Mouse (Mus musculus): ENCODE data around the gene Thbs3. TPM values are rescaled to one million over a fixed set of nuclear protein-coding genes. Genes with fewer than 3 reads are reported as not detected.
A peak's percentile ranks its signal among the peaks of the same experiment; 100 is the strongest.

Gene Thbs3
- polyA plus RNA-seq, 1 experiment from 2014 or later, result 1.5 TPM

MicroRNAs within 50 kb of the gene (microRNA counts, 519-probe panel; counts per million panel counts)
- microRNA mmu-miR-92b, result not detected

Small RNAs within 50 kb of the gene (microRNA-seq; reads per million reads assigned to microRNA genes)
- 69.8 reads per million, percentile 50 among the genes with 10 or more reads in this experiment for gene Mir92b

Other genes starting within 250 kb of the Thbs3 start
- 3.0 and 4.0 TPM in 2 replicates for gene Rusc1, start 121.9 kb upstream of the Thbs3 start, polyA plus RNA-seq (2015; fragmentation: Nextera tagmentation; extraction: Ambion mirVana)
- not detected in 2 replicates for gene Gm43738, start 114.1 kb upstream of the Thbs3 start, polyA plus RNA-seq (2015; fragmentation: Nextera tagmentation; extraction: Ambion mirVana)
- 339 and 359 TPM in 2 replicates for gene Fdps, start 113.2 kb upstream of the Thbs3 start, polyA plus RNA-seq (2015; fragmentation: Nextera tagmentation; extraction: Ambion mirVana)
- 102 and 104 TPM in 2 replicates for gene Pklr, start 79.0 kb upstream of the Thbs3 start, polyA plus RNA-seq (2015; fragmentation: Nextera tagmentation; extraction: Ambion mirVana)
- gene Hcn3, start 55.0 kb upstream of the Thbs3 start, polyA plus RNA-seq (2015; fragmentation: Nextera tagmentation; extraction: Ambion mirVana), result 0.43 and 0.45 TPM in 2 replicates
- 8.5 and 10.1 TPM in 2 replicates for gene Clk2, start 50.4 kb upstream of the Thbs3 start, polyA plus RNA-seq (2015; fragmentation: Nextera tagmentation; extraction: Ambion mirVana)
- 53.0 and 53.7 TPM in 2 replicates for gene Scamp3, start 37.7 kb upstream of the Thbs3 start, polyA plus RNA-seq (2015; fragmentation: Nextera tagmentation; extraction: Ambion mirVana)
- gene Fam189b, start 32.0 kb upstream of the Thbs3 start, polyA plus RNA-seq (2015; fragmentation: Nextera tagmentation; extraction: Ambion mirVana), result 2.4 and 2.9 TPM in 2 replicates
- 26.1 and 26.2 TPM in 2 replicates for gene Gba, start 12.3 kb upstream of the Thbs3 start, polyA plus RNA-seq (2015; fragmentation: Nextera tagmentation; extraction: Ambion mirVana)
- 103 and 104 TPM in 2 replicates for gene Mtx1, start 11.9 kb downstream of the Thbs3 start, polyA plus RNA-seq (2015; fragmentation: Nextera tagmentation; extraction: Ambion mirVana)
- gene Muc1, start 13.9 kb downstream of the Thbs3 start, polyA plus RNA-seq (2015; fragmentation: Nextera tagmentation; extraction: Ambion mirVana), result 0.50 TPM in 1 of 2 replicates, not detected in the other
- gene Krtcap2, start 30.8 kb downstream of the Thbs3 start, polyA plus RNA-seq (2015; fragmentation: Nextera tagmentation; extraction: Ambion mirVana), result 116 and 126 TPM in 2 replicates
- gene Trim46, start 31.1 kb downstream of the Thbs3 start, polyA plus RNA-seq (2015; fragmentation: Nextera tagmentation; extraction: Ambion mirVana), result 0.23 and 0.31 TPM in 2 replicates
- gene Dpm3, start 44.2 kb downstream of the Thbs3 start, polyA plus RNA-seq (2015; fragmentation: Nextera tagmentation; extraction: Ambion mirVana), result 45.4 and 54.4 TPM in 2 replicates
- 17.5 and 17.8 TPM in 2 replicates for gene Slc50a1, start 55.4 kb downstream of the Thbs3 start, polyA plus RNA-seq (2015; fragmentation: Nextera tagmentation; extraction: Ambion mirVana)
- gene Efna1, start 66.0 kb downstream of the Thbs3 start, polyA plus RNA-seq (2015; fragmentation: Nextera tagmentation; extraction: Ambion mirVana), result 8.9 and 11.2 TPM in 2 replicates
- 0.18 and 0.58 TPM in 2 replicates for gene Efna3, start 107.8 kb downstream of the Thbs3 start, polyA plus RNA-seq (2015; fragmentation: Nextera tagmentation; extraction: Ambion mirVana)
- 0.24 and 0.48 TPM in 2 replicates for gene Efna4, start 122.8 kb downstream of the Thbs3 start, polyA plus RNA-seq (2015; fragmentation: Nextera tagmentation; extraction: Ambion mirVana)
- gene Adam15, start 134.8 kb downstream of the Thbs3 start, polyA plus RNA-seq (2015; fragmentation: Nextera tagmentation; extraction: Ambion mirVana), result 8.8 and 12.7 TPM in 2 replicates
- 0.06 and 0.07 TPM in 2 replicates for gene Dcst2, start 146.8 kb downstream of the Thbs3 start, polyA plus RNA-seq (2015; fragmentation: Nextera tagmentation; extraction: Ambion mirVana)
- gene Dcst1, start 150.1 kb downstream of the Thbs3 start, polyA plus RNA-seq (2015; fragmentation: Nextera tagmentation; extraction: Ambion mirVana), result 0.05 TPM in 1 of 2 replicates, not detected in the other
- gene Zbtb7b, start 179.6 kb downstream of the Thbs3 start, polyA plus RNA-seq (2015; fragmentation: Nextera tagmentation; extraction: Ambion mirVana), result 2.3 and 3.3 TPM in 2 replicates
- not detected in 2 replicates for gene Lenep, start 187.6 kb downstream of the Thbs3 start, polyA plus RNA-seq (2015; fragmentation: Nextera tagmentation; extraction: Ambion mirVana)
- gene Flad1, start 196.7 kb downstream of the Thbs3 start, polyA plus RNA-seq (2015; fragmentation: Nextera tagmentation; extraction: Ambion mirVana), result 14.3 and 16.4 TPM in 2 replicates
- gene Cks1b, start 203.2 kb downstream of the Thbs3 start, polyA plus RNA-seq (2015; fragmentation: Nextera tagmentation; extraction: Ambion mirVana), result 210 and 229 TPM in 2 replicates
- 44.8 and 50.6 TPM in 2 replicates for gene Shc1, start 203.3 kb downstream of the Thbs3 start, polyA plus RNA-seq (2015; fragmentation: Nextera tagmentation; extraction: Ambion mirVana)
- gene Pygo2, start 215.0 kb downstream of the Thbs3 start, polyA plus RNA-seq (2015; fragmentation: Nextera tagmentation; extraction: Ambion mirVana), result 10.1 and 10.6 TPM in 2 replicates
- gene Pbxip1, start 221.5 kb downstream of the Thbs3 start, polyA plus RNA-seq (2015; fragmentation: Nextera tagmentation; extraction: Ambion mirVana), result 7.4 and 8.1 TPM in 2 replicates
- gene Pmvk, start 239.4 kb downstream of the Thbs3 start, polyA plus RNA-seq (2015; fragmentation: Nextera tagmentation; extraction: Ambion mirVana), result 35.7 and 38.4 TPM in 2 replicates

Measured in liver, embryonic 15.5 days (tissue).